Mouse (Mus musculus) cerebellum, adult 8-10 months (tissue): ENCODE results near the gene Zfp276.
A peak's percentile ranks its signal among the peaks of the same experiment; 100 is the strongest.
"Not testable (repeated sequence)": the region's sequence is repeated elsewhere in the genome, so short reads cannot be mapped to it uniquely, and the experiment has no call there.

Experiments
- DNase-seq: peaks from one replicate; pipeline ENCODE4 v3.0.0; 2022

Zfp276 gene

DNA sequence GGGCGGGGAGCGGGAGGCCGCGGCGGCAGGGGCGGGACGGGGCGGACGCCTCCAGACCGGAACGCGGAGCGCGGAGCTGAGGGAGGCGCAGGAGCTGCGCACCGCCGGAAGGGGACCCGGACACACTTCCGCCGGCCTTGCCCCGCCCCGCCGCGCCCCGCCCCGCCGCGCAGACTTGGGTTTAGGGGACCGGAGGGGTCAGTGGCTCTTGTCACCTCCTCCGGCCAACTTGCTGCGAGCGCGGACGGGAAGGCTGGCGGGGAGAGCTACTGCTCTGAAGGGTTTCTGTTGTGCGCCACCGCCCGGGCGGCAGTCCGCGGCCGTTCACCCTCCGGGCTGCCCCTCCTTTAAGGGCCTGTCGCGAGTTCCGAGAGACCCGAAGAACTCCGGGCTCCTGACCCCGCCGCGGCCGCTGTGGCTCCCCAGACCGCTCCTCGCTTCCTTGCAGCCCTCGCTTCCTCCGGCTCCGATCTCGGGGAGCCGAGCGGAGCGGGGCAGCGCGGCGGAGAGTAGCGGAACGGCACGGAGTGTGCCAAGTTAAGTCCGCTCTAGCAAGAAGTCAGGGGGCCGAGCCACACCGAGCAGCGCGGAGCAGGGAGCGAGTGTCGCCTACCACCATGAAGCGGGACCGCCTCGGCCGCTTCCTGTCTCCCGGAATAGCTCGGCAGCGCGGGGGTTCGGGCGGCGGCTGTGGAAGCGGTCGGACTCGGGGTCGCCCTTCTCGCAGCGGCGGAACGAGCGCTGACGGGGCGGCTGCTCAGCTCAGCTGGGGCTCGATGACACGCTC is at the start of gene Zfp276, which contains the start of gene Vps9d1:
Gene Zfp276, plus strand, starts transcription at position 97 of the 787 bp plus-strand sequence.
Gene Vps9d1, minus strand, starts transcription at position 250 of the 787 bp plus-strand sequence.
- peak; percentile 79 for DNase-seq

GRCm38 (mm10) chr8:123211876-123212275 is 42.1 kb upstream of the Zfp276 start:
- no peak for DNase-seq

DNA sequence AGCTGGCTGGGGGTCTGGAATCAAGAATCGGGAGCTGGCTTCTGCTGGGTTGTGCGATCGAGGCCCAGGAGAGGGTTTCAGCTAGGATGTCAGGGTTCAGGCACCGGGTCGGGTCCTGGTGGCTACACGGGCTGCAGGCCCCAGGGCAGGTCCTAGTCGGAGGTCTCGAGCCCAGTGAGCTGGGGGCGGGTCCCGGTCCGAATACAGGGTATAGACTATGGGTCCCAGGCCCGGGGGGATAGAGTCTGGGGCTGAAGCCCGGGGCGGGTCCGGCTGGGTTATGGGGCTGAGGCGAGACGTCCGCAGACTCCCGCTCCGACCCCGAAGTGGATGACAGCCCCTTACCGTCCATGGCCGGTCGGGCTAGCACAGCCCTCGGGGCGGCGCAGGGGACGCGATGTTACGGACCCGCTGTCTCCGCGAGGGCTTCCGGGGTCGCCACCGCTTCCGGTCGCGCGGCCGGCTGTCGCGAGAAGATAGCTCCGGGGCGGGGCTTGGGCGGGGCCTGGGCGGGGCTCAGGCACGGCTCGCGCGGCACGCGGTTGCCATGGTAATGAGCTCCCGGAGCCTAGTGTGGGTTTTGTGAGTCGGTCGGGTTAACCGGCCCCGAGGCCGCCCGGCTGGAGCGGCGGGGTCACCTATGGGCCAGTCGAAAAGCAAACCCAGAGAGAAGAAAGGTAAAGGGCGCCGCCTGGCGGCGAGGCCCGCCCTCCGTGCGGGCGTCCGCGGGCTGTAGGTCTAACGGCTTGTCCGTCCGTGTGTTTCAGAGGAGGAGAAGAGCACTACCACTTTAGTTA is 41.5 kb upstream of the Zfp276 start, which contains the start of the genes Chmp1a and Spata33:
Gene Chmp1a, minus strand, starts transcription at position 443 of the 797 bp plus-strand sequence.
Gene Spata33, plus strand, starts transcription at position 512 of the 797 bp plus-strand sequence.
- DNase-seq: peak; percentile 83

DNA sequence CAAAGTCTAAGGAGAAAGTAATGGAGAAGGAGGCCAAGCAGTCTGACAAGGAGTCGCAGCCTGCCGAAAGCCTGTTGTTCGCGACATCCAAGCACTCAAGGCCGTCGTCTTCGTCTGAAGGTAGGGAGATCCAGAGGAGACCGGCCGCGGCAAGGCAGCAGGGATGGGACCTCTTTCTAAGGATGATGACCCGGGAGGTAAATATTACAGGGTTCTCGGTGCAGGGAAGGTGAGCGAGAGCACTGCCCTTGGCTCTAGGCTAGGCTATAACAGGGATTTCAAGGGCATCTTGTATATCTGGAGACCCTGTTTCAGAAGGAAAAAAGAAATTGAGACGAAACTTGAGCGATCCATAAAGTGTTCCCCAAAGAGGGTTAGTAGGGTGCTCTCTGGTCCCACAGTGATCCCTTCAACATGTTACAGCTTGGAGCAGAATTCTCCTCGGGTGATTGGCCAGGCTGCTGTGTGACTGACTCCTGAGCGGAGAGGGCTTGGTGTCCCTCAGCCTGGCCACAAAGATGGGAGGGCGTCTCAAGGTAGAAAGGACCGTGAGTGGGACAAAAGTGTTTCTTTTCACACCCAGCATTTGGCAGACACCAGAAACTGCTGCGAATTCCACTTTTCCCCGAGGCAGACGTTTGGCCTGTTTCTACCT is 40.8 kb upstream of the Zfp276 start:
- DNase-seq: no peak

GRCm38 (mm10) chr8:123215430-123215829 is 38.6 kb upstream of the Zfp276 start:
- no peak for DNase-seq

GRCm38 (mm10) chr8:123220917-123221316 is 33.1 kb upstream of the Zfp276 start:
- no peak for DNase-seq

DNA sequence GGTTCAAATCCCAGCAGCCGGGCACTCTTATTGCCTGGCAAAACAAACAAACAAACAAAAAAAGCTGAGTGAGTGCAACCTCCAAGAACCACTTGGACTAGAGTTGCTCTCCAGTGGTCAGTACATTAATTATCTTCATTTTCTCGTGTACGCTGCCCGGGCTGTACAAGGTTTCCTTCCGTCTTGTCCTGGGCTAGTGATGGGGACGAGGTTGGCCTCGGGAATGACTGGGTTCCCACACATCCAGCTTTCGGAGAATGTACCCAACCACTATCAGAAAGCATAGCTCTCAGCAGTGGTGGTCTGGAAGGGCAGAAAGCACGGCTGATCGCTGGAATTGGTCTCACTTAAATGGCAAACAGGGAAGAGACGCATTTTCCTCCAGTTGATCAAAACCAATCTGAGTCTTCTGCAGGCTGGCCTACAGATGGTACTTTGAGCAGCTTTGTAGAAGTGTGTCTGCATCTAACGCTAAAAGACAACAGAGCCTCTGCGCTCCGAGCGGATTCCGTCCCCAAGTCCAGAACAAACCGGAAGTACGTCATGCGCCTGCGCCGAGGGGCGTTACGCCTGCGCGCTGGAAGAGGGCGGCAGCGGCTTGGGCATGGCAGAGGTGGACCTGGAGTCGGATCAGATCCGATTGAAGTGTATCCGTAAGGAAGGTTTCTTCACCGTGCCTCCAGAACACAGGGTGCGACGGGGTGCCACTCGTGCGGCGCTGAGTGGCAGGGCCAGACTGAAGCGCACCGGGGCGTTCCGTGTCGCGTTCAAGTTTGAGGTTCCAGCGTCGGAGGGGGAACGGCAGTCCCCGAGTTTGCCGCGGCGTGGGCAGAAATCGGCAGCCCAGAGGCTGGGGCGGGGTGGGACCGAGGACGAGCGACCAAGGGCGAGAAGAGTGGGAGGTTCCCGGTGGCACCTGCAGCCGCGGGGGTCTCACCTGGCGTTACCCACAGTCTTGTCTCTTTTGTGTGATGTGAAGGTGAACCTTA is 29.4 kb upstream of the Zfp276 start, which contains the start of gene Cdk10:
Gene Cdk10, plus strand, starts transcription at position 565 of the 989 bp plus-strand sequence.
- DNase-seq: peak; percentile 90

- no peak for DNase-seq
Measured at GRCm38 (mm10) chr8:123228416-123228815, 25.6 kb upstream of the Zfp276 start.

- DNase-seq: not testable (repeated sequence)
Measured at GRCm38 (mm10) chr8:123230326-123230725, 23.7 kb upstream of the Zfp276 start.

GRCm38 (mm10) chr8:123231742-123232141 is 22.3 kb upstream of the Zfp276 start:
- DNase-seq: no peak

DNA sequence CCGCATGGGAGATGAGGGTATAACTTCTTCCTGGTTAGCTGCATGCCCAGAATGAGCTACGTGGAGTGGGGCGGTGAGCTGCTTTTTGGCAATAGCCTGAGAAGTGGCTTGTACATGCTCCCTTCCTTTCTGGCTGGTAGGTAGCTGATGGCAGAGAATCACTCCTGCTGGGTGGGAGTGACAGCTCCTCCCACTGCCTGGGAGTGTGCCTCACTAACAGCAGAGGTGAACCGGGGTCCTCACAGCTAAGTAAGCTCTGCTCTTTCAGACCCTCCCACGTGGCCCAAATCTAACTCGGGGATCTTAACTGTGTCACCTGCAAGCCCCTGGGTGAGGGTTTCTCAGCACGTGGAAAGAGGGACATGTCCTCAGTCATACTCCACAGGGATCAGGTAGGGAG is 21.4 kb upstream of the Zfp276 start:
- DNase-seq: no peak

- DNase-seq: no peak
Measured at GRCm38 (mm10) chr8:123233300-123233699, 20.7 kb upstream of the Zfp276 start.

DNA sequence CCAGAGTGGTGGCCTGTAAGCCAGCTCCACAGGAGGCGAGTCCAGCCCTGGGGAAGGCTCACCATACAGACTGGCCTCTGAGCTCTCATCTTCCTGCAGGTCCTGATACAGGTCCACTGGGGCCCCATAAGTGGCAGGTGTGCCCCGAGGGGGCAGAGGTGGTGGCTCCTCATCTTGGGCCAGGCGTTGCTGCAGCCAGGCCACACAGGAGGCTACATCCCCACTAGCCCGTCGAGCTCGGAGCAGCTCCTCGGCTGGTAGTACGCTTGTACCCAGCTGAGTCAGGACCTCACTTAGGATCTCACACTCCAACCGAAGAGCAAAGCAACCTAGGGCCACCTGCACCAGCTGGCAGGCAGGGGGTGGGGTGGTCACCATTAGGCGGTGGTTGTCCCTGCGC is 20.2 kb upstream of the Zfp276 start:
- no peak for DNase-seq

- DNase-seq: peak; percentile 52
Measured at GRCm38 (mm10) chr8:123234918-123235519, 19.0 kb upstream of the Zfp276 start.

DNA sequence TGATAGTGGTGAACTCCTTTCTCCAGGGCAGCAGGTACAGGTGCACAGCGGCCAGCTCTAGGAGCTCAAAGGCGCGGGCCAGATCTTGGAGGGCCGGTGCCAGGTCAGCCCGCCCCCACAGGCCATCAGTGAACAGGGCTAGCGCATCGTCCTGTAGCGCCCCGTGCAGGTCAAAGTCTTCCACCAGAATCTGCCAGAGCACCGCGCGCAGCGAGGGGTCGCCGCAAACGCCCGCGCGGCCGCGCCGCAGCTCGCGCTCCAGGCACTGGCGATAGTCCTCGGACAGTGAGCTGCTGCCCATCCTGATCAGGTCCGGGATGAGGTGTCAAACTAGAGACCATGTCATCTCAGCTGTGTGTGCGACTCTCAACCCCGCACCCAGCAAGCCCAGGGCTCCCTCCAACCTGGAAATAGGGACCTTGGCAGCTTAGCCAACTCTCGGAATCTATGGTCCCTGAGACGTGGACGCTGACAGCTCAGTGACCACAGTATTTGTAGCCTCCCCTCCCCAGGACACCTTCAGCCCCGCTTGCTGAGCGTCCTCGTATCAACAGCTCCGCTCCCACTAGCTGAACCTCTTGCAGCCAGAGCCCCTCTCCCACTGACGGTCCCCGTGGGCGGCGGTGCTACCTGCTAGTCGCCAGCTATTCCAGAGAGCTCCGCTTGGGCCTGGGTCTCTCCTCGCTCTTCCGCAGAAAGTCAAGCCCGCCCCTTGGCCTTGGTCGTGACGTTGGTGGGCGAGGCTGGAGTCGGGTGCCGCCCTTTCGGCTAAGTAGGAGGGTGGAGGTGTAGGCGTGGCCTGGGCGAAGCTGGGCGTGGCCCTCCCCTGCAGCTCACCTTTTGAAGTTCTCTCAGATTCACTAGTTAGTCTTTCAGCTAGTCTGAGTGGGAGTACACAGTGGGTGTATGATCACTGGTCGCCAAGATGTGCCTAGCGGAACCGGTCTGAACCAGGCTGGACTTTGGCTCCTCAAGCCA is 18.2 kb upstream of the Zfp276 start, which contains the start of gene Spata2l:
Gene Spata2l, minus strand, starts transcription at position 714 of the 978 bp plus-strand sequence.
- peak; percentile 82 for DNase-seq

- no peak for DNase-seq
Measured at GRCm38 (mm10) chr8:123239398-123239797, 14.6 kb upstream of the Zfp276 start.

- DNase-seq: no peak
Measured at GRCm38 (mm10) chr8:123242107-123242923, 11.7 kb upstream of the Zfp276 start.

DNA sequence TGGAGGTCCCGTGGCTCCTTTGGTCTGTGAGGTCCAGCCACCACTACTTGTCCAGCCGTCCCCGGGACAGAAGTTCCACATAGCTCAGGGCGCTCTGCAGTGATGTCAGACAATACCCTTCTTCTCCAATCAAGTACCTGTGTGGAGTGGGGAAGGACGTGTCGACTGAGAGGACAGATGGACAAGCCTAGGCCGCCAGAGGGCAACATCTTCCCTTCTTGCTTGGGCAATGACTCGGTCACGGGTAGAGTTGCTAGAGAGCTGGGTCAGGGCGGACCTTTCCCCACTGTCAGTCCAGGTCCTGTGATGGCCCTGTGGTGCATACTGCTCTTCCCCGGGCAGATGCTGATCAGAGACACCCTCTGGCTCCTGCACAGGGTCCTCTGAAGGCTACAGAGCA is 10.9 kb upstream of the Zfp276 start:
- DNase-seq: no peak

DNA sequence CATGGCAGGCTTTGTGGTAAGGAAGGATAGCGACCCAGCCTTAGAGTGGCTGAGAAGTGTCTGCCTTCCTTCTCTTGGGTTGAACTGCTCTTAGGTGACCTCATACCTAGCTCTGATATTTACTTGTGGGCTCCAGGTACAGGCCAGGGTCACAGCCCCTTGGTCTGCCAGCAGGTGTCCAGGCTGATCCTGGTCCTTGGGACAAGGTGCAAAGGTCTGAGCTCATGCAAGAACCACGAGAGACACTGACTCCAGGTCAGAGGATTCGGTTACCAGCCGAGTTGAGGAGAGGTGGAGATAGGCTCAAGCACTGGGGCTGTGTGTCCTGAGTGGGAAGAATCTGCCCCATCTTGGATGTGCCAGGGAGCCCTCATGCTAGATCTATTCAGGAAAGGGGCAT is 9.6 kb upstream of the Zfp276 start:
- no peak for DNase-seq
